Mouse (Mus musculus) heart, adult 10 weeks (tissue): ENCODE measurements around the gene Tapbpl. TPM values are rescaled to one million over a fixed set of nuclear protein-coding genes. Genes with fewer than 3 reads are reported as not detected.

ENCODE experiments used
- polyA plus RNA-seq: library from polyadenylated mRNA; stranded (reverse); fragments of 350-450 nt; fragmentation: Illumina TruSeq; extraction: RNeasy Lipid Tissue Mini Kit (QIAGEN cat#74804); gene quantifications from one replicate; pipeline ENCODE4 v1.2.3, GENCODE M21; 2014; ENCODE audit warnings: low read depth, low replicate concordance

Tapbpl gene
- 6.8 TPM for polyA plus RNA-seq

GRCm38 (mm10) chr6:125231117-125232044 is at the start of gene Tapbpl:
TSS of gene Tapbpl (minus strand) at chr6:125231860.

GRCm38 (mm10) chr6:125236782-125237181 is 5.1 kb upstream of the Tapbpl start, which contains the start of gene Cd27:
TSS of gene Cd27 (minus strand) at chr6:125237010.

GRCm38 (mm10) chr6:125215148-125215954 is 16.3 kb downstream of the Tapbpl start, which contains the start of gene Vamp1:
TSS of gene Vamp1 (plus strand) at chr6:125215551.

GRCm38 (mm10) chr6:125191332-125192015 is 40.2 kb downstream of the Tapbpl start, which contains the start of the genes Ncapd2 and Mrpl51:
TSS of gene Ncapd2 (minus strand) at chr6:125191701.
TSS of gene Mrpl51 (plus strand) at chr6:125191801.

Other genes starting within 250 kb of the Tapbpl start
- gene Pianp, start 235.2 kb downstream of the Tapbpl start, polyA plus RNA-seq = 0.86 TPM
- gene Zfp384, start 222.7 kb downstream of the Tapbpl start, polyA plus RNA-seq = 26.3 TPM
- 36.6 TPM for gene Ing4, start 192.1 kb downstream of the Tapbpl start, polyA plus RNA-seq
- gene Acrbp, start 182.2 kb downstream of the Tapbpl start, polyA plus RNA-seq = 9.2 TPM
- not detected for gene Lpar5, start 163.9 kb downstream of the Tapbpl start, polyA plus RNA-seq
- gene Chd4, start 135.9 kb downstream of the Tapbpl start, polyA plus RNA-seq = 86.4 TPM
- 16.6 TPM for gene Nop2, start 100.0 kb downstream of the Tapbpl start, polyA plus RNA-seq
- gene Iffo1, start 86.6 kb downstream of the Tapbpl start, polyA plus RNA-seq = 14.3 TPM
- 4,016 TPM for gene Gapdh, start 65.4 kb downstream of the Tapbpl start, polyA plus RNA-seq
- gene Ncapd2, start 40.2 kb downstream of the Tapbpl start, polyA plus RNA-seq = 18.6 TPM
- 266 TPM for gene Mrpl51, start 40.1 kb downstream of the Tapbpl start, polyA plus RNA-seq
- 10.0 TPM for gene Vamp1, start 16.3 kb downstream of the Tapbpl start, polyA plus RNA-seq
- gene Cd27, start 5.2 kb upstream of the Tapbpl start, polyA plus RNA-seq = not detected
- gene Tuba3a, start 54.2 kb upstream of the Tapbpl start, polyA plus RNA-seq = not detected
- 31.2 TPM for gene Ltbr, start 82.0 kb upstream of the Tapbpl start, polyA plus RNA-seq
- gene Scnn1a, start 88.8 kb upstream of the Tapbpl start, polyA plus RNA-seq = 0.37 TPM
- 39.9 TPM for gene Tnfrsf1a, start 117.5 kb upstream of the Tapbpl start, polyA plus RNA-seq
- not detected for gene Plekhg6, start 148.9 kb upstream of the Tapbpl start, polyA plus RNA-seq